9 mouse cellular contexts compared by ENCODE assay signal in genomic region chr5:148071800-148072199, GRCm38 (mm10).
A peak's percentile ranks its signal among the peaks of the same experiment; 100 is the strongest.
DNase-seq lines count a peak whose midpoint lies in the region; ATAC-seq and TF ChIP-seq lines count a peak whose summit lies in the region.
"Had no signal": no experiment of that assay in that cellular context is flagged by ENCODE, and none has a peak within 500 bp of the region (broad histone marks: within the 10 kb centered on the region; RNA-seq: fewer than 3 reads in every experiment).

No protein-coding gene starts in this region.

- H3K4me2 ChIP-seq in intestine, embryonic 14.5 days (ENCODE audit: low read length), result no peak overlapping the region
- no peak overlapping the region for H3K4me2 ChIP-seq in intestine, embryonic 16.5 days (ENCODE audit: low read depth, low read length)
- H3K4me2 ChIP-seq in limb, embryonic 14.5 days (replicated peaks; ENCODE audit: low read depth, low read length, severe bottlenecking), result no peak overlapping the region
- H3K4me2 ChIP-seq: neural tube, embryonic 13.5 days had no signal

- no peaks in the 10 kb centered on the region for H3K9me3 ChIP-seq in intestine, embryonic 14.5 days (ENCODE audit: control insufficient read depth, low read length)
- no peaks in the 10 kb centered on the region for H3K9me3 ChIP-seq in intestine, embryonic 16.5 days (ENCODE audit: control insufficient read depth, low read length)
- H3K9me3 ChIP-seq in limb, embryonic 14.5 days (ENCODE audit: control insufficient read depth, low read length), result no peaks in the 10 kb centered on the region
- H3K9me3 ChIP-seq: neural tube, embryonic 13.5 days had no signal

- H3K4me3 ChIP-seq in intestine, embryonic 14.5 days (ENCODE audit: low read depth, low read length), result no peak overlapping the region
- H3K4me3 ChIP-seq in intestine, embryonic 16.5 days (ENCODE audit: low read length), result no peak overlapping the region
- no peak overlapping the region for H3K4me3 ChIP-seq in limb, embryonic 14.5 days (replicated peaks; ENCODE audit: low read length)
- H3K4me3 ChIP-seq: neural tube, embryonic 13.5 days had no signal

- no peaks in the 10 kb centered on the region for H3K27me3 ChIP-seq in intestine, embryonic 14.5 days (replicated peaks; ENCODE audit: control insufficient read depth, insufficient read depth, low read length)
- no peaks in the 10 kb centered on the region for H3K27me3 ChIP-seq in intestine, embryonic 16.5 days (replicated peaks; ENCODE audit: control insufficient read depth, insufficient read depth, low read length)
- H3K27me3 ChIP-seq in limb, embryonic 14.5 days (ENCODE audit: control insufficient read depth, insufficient read depth, low read length), result no peaks in the 10 kb centered on the region
- H3K27me3 ChIP-seq: neural tube, embryonic 13.5 days had no signal

- no peaks in the 10 kb centered on the region for H3K4me1 ChIP-seq in intestine, embryonic 14.5 days (replicated peaks; ENCODE audit: control insufficient read depth, insufficient read depth, low read length)
- no peaks in the 10 kb centered on the region for H3K4me1 ChIP-seq in intestine, embryonic 16.5 days (ENCODE audit: control insufficient read depth, insufficient read depth, low read length)
- H3K4me1 ChIP-seq in limb, embryonic 14.5 days (ENCODE audit: control insufficient read depth, insufficient read depth, low read length), result no peaks in the 10 kb centered on the region

- peak; percentile 87 for DNase-seq in intestine, embryonic 14.5 days (ENCODE audit: low spot score)
- peak; percentile 42 for DNase-seq in ES-CJ7 (ENCODE audit: low read depth, low spot score)
- peak; percentile 74 for DNase-seq in adrenal gland, postnatal 14 days
- DNase-seq in limb, embryonic 14.5 days (ENCODE audit: low spot score), result peak; percentile 35
- DNase-seq in cerebellum, adult 9-10 months, result no peak
- no peak for DNase-seq in frontal cortex, postnatal 36 days (ENCODE audit: low spot score in 2 of 2)

- 9% methylated on average over 9 of the region's 9 CpGs for WGBS in intestine, embryonic 14.5 days
- 8% methylated on average over 9 of the region's 9 CpGs for WGBS in intestine, embryonic 16.5 days
- WGBS in limb, embryonic 14.5 days, result 9% methylated on average over 9 of the region's 9 CpGs

- TF ChIP-seq POLR2A in limb, embryonic 14.5 days (IDR thresholded peaks at IDR 0.05; ENCODE audit: borderline replicate concordance, extremely low read depth, insufficient read depth, insufficient read length), result no peak

- no peak overlapping the region for H3K27ac ChIP-seq in intestine, embryonic 14.5 days (ENCODE audit: low read depth)
- H3K27ac ChIP-seq in intestine, embryonic 16.5 days (ENCODE audit: low read length), result no peak overlapping the region
- H3K27ac ChIP-seq in limb, embryonic 14.5 days (replicated peaks; ENCODE audit: low read depth, low read length), result no peak overlapping the region
- H3K27ac ChIP-seq: neural tube, embryonic 13.5 days had no signal

- H3K9ac ChIP-seq in intestine, embryonic 14.5 days (ENCODE audit: low read length), result no peak overlapping the region
- no peak overlapping the region for H3K9ac ChIP-seq in intestine, embryonic 16.5 days (ENCODE audit: low read depth, low read length)
- H3K9ac ChIP-seq in limb, embryonic 14.5 days (ENCODE audit: low read depth, low read length, severe bottlenecking), result no peak overlapping the region
- H3K9ac ChIP-seq: neural tube, embryonic 13.5 days had no signal

- ATAC-seq in intestine, embryonic 14.5 days (replicated peaks; ENCODE audit: low FRiP score, low TSS enrichment, low read depth), result no peak
- no peak for ATAC-seq in intestine, embryonic 16.5 days
- no peak for ATAC-seq in limb, embryonic 14.5 days (ENCODE audit: low FRiP score, low read depth)
- ATAC-seq in inflammation-experienced regulatory T-cells, adult 6 months, result no peak

- H3K36me3 ChIP-seq in intestine, embryonic 14.5 days (ENCODE audit: control insufficient read depth, insufficient read depth, low read length), result no peaks in the 10 kb centered on the region
- no peaks in the 10 kb centered on the region for H3K36me3 ChIP-seq in intestine, embryonic 16.5 days (ENCODE audit: control insufficient read depth, insufficient read depth, low read length)
- no peaks in the 10 kb centered on the region for H3K36me3 ChIP-seq in limb, embryonic 14.5 days (ENCODE audit: control insufficient read depth, insufficient read depth, low read length)
- H3K36me3 ChIP-seq: neural tube, embryonic 13.5 days had no signal

Comparison
In these comparisons a context has a peak if more than half of its experiments do, and no peak if none do; other contexts are left out.
1. DNase-seq: peak in intestine, embryonic 14.5 days (single experiment), ES-CJ7 (single experiment), adrenal gland, postnatal 14 days (single experiment) and limb, embryonic 14.5 days (single experiment); none in cerebellum, adult 9-10 months (single experiment) and frontal cortex, postnatal 36 days (0 of 2).